Mouse (Mus musculus) layer of hippocampus, adult 8-10 months (tissue): ENCODE results near the gene Zgrf1. TPM values are rescaled to one million over a fixed set of nuclear protein-coding genes. Genes with fewer than 3 reads are reported as not detected.
A peak's percentile ranks its signal among the peaks of the same experiment; 100 is the strongest.

Experiments
- DNase-seq, 2 experiments: peaks; one replicate each; pipeline ENCODE4 v3.0.0; 2022; ENCODE audit warnings: low spot score in 2 of 2
- total RNA-seq, 4 experiments: library from RNA; stranded (reverse); gene quantifications; 2 replicates each; pipeline ENCODE4 v1.2.4; 2022

Gene Zgrf1
- 1 to 10 TPM; 2.4 to 4.0 (median 2.7) TPM for total RNA-seq

DNA sequence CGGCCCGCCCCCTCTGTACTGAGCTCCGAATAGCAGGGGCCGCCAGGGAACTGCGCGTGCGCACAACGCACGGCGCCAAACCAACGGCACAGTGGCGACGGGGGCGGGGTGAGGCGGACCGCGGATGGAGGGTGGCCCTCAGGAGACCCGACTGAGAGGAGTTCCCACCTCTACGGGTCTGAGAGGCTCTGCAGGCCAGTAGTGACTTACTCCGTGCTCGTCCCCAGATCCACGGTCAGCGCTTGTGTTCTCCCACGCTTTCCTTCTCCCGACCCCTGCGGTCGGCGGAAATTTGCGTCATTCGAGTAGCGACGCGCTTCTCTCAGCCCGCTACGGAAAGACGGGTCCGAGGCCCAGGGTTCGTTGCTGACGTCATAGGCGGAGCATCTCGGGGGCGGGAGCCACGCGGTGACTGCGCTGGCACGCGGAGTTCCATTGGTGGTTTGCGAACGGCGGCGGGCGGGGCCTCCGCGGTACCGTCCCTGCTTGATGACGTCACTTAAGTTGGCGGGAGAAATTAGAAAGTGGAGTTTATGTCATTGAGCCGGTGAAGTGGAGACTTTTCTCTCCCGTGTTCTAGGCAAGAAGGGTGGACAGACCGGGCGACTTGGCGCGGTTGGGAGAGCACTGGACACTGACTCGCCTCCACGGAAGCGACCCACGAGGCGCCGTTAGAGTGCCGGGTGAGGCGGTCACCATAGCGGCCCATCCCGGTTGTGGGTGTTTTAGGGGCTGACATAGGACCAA is at the start of gene Zgrf1, which contains the start of gene Larp7:
Gene Zgrf1 (plus strand): TSS at position 517 of the 747 bp plus-strand sequence.
Gene Larp7 (minus strand): TSS at position 377 of the 747 bp plus-strand sequence.
- DNase-seq, result peak; percentile 99

DNA sequence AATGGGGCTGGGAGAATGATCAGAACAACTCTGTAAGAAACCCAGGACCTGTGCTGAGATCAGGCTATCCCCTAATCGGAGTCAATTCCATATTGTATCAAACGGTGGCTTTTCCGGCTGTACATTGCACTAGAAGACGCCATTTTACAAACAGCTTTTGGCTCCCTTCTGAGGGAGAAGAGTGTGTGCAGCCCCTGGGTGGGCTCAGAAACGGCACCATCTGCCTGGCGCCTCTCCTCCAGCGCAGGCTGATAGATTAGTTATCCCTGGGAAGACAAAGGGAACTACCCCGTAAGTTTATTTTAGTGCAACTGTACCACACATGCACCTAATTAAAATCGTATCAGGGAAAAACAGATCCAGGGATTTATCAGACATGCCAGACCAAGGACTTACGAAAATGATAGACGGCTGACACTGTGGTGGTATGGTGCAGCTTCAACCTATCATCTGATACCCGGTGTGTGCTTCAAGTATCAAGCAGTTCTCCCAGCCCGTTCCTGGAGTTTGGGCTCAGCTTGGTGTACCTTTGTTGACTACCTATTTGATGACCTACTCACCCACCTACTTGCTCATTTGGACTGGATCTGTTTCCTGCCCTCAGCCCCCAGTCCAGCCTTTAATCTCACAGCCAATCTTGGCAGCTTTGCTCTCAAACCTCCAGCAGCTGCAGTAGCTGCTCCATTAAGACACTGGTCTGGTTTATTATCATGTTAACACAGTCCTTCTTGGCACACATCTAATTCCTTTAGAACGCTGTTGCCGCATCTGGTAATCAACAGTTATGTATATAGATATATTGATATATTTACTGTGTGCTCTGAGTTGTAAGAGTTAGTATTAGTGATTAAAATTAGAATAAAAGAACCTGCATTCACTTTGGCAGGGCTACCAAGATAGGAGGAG is 45.2 kb upstream of the Zgrf1 start:
- no peak for DNase-seq

DNA sequence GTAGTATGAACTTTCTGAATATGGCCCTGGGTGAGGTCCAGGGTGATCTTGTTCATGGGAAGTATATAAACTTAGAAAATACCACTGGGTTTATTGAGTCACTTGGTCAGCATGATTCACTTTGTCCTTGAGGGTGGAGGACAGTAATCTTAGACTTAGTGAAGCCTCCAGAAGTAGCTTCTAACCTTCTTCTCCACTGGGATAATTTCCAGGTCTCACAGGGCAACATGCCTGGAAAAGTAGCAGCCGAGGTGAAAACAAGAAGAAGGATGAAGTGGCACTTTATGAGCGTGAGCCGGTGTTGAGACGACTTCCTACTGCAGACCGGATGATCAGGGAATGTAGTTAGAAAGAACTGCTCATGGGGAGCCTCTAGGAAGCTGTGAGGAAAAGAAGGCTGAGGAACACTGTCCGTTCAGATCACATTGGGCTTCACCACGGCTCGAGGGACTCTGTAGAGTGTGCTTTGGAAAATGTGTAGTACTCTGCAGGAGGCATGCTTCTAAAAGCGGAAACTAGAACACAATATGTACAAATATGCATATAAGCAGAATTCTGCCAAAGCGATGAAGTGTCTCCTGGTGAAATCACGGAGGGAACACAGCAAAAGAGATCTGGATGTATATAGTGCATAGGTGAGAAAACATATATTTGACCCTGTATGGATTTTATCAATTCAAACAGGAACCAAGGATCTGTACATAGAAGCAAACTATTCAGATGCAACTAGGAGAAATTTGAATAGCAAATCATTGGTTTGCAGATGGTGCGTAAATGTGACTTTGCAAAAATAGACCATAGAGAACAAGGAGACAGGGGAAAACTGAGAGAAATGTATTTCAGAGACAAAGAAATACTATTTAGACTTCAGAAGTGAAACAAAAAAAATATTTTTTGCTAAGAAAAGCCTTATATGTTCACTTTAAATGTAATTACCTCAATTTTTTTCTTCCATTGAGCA is 41.2 kb upstream of the Zgrf1 start:
- DNase-seq, result no peak

DNA sequence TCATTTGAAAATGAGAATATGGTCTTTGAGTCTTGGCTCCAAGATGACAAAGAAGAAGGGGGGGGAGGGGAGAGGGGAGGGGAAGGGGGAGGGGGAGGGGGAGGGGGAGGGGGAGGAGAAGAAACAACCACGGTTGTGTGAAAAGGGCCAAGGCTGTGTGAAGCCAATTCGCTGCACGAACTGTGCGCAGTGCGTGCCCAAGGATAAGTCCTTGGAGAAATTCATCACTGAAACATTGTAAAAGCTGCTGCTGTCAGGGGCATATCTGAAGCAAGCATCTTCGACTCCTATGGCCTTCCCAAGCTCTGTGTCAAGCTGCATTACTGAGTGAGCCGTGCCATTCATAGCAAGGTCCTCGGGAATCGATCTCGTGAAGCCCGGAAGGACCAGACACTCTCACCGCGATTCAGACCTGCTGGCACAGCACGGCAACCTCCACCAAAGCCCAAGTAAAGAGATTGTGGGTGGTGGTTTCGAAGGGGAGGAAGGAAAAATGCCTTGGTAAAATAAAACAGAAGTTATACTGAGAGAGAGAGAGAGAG is 40.4 kb upstream of the Zgrf1 start:
- DNase-seq, result no peak

DNA sequence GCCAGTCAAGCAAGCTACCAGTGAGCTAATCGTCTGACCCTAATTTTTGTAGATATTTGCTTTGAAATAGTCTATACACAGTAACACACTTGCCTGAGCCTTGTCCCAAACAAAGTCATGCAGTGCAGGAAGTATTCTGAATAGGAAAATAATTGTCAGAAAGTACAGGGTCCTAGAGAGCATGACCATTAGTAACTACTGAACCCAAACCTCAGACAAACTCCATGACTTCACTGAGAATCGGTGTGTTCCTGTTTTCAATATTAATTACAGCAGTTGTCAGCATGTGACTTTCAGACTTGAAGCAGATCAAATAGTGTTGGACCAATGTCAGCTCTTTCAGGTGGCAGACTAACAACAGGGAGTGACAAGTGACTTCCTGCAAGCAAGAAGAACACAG is 39.6 kb upstream of the Zgrf1 start:
- no peak for DNase-seq

DNA sequence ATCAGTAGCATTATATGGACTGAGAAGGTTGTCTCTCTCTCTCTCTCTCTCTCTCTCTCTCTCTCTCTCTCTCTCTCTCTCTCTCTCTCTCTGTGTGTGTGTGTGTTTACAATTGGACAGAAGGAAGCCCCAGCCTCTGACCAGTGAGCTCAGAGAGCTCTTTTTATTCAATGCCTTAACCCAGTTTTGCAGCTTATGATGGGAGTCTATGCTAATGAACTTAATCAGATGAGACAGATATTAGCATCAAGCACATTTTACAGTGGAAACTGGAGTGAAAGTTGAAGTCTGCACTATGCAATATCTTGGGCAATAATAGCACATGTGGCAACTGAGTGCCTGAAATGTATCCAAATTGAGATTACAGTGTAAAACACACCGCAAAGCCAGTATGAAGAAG is 38.0 kb upstream of the Zgrf1 start:
- DNase-seq, result no peak

DNA sequence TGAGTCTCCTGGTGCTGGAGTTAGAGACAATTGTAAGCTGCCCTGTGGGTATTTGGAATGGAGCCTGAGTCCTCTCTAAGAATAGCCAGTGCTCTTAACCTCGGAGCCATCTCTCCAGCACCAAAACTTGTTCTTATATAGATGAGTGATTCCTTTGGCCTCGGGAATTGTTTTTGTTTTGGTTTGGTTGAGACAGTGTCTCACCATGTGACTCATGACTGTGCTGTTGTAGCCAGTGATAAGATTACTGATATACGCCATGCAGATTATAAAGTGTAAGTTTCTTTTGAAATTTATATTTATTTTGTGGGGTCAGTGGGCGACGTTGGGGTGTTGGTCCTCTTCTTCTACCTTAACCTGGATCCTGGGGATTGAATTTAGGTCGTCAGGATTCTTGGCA is 33.0 kb upstream of the Zgrf1 start:
- DNase-seq, result no peak

DNA sequence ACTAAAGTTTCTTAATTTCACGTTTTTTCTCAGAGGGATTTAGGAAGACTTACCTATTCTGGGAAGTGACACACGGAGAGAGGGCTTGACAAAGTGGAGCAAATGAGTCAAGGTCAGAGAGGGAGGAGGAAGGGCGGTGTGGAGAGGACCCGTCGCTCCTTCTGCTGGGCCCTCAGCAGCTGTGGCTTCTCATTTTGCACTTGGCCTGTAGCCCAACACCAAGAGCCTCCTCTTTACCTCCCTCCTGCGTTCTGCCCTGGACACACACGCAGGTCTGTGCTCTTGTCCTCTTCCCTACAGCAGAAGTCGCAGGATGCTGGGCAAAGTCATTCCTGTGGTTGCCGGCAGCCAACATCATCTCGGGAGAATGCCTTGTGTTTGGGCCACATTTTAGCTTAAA is 32.1 kb upstream of the Zgrf1 start:
- no peak for DNase-seq

DNA sequence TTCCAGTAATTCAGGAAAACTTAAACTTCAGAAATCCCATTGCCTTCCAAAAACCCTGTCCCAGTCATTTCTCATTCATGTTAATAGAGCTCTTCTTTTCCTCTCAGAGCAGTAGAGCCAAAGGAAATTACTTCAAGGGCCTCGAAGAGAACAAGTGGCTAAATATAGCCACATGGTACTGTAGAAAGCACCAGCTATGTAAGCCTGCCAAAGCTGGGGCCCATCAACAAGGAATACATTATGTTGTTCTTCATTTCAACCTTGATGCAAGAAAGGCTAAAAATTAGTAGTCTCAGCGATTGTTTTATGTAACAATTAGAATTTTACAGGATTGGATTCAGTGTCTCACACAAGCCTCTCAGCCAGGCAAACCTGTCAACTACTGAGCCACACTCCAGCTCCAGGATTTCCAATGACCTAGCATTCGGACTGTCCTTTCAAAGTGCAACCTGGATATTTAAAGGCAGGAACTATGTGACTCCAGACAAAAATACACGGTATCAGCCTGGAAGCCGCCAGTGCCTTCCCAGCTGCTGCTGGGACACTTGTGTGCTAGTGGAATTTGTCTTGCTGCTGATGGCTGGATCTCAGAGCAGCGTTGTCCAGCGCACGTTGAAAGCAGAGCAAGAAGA is 28.0 kb upstream of the Zgrf1 start:
- DNase-seq, result no peak

DNA sequence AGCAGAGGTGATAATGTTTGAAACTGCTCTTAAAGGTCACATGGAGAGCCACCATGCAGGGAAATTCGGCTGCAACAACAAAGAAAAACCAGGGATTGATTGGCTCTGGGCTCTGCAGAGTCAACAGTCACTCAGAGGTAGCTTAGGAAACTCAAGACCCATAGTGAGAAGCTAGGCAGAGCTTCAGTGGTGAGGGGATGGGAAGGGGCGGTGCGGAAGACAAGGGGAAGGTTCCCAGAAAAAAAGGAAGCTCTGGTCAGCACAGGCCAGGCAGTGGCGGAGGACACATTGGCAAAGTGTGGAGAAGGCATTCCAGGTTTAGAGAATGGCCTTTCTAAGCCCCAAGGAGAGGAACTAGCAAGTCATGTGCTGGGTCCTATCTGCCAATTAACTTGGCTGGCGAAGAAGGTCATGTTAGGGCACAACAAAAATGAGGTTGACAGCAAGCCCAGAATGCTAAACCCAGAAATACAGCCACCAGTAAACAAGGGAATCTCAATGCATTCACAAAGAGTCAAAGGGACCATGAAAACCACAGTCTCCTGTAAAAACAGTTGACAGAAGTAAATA is 25.7 kb upstream of the Zgrf1 start:
- peak; percentile 20 to 36 for DNase-seq

DNA sequence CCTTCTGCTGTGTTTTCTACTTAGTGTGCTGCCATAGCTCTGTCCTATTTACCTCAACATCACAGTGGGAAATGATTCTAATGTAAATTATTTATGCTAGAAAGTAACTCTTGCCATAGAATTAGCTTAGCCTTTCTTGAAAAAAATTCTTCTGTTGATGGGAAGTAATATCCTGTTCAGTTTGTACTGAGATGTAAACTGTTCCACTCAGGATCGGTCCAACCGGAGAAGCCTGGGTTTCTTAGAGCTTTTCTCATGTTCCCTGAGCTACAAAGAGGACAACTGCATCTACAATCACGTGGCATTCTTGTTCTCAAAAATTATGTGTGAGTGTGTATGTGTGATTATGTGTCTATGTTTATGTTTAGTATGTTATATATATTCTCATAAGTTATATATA is 24.1 kb upstream of the Zgrf1 start:
- DNase-seq, result no peak

DNA sequence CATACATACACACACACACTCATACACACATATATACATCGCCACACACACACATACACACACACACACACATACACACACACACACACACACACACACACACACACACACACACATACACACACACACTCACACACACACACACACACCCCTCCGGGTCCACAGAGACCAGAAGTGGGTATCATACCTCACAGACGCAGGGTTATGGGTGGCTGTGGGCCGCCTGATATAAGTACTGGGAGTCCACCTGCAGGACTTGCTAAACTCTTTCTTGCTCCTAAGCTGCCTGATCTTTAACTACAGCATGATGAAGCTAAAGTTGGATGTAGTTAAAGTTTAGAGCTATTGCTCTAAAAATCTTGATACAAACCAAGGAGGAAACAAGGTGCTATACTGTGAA is 23.5 kb upstream of the Zgrf1 start:
- no peak for DNase-seq

DNA sequence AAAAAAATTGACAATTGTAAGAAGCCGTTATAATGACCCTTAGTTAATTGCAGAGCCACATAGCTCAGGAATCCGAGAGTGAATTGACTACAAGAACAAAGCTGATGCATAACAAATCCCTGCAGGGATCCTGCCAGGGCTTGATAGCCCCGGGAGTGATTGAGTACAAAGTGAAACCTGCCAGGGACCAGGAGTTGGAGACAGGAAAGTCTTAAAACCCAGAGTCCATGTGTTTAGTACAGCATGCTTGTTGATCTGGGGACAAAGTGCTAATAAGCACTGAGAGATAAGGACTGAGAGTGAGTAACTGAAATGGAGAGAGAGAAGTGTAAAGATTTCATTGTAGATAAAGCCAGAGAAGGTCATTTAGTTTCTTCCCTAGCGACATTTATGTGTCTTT is 23.0 kb upstream of the Zgrf1 start:
- DNase-seq, result no peak

DNA sequence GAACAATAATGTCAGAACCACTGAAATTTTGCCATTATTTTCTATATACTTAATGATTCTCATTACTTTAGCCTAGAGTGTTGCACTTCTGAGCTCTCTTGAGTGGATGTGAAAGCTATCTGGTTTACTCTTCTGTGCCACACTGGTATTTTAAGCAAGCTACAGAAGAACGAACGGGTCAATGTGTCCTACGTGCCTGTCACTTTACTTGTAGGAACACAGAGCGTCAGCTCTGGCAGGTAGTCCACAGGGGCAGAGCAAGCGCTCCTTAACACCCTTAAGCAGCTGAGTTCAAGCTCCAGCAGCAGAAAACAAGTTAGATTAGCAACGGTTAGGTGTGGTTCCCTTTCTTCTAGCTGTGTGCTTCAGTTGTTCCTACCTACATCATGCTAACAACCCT is 14.1 kb upstream of the Zgrf1 start:
- DNase-seq, result no peak

DNA sequence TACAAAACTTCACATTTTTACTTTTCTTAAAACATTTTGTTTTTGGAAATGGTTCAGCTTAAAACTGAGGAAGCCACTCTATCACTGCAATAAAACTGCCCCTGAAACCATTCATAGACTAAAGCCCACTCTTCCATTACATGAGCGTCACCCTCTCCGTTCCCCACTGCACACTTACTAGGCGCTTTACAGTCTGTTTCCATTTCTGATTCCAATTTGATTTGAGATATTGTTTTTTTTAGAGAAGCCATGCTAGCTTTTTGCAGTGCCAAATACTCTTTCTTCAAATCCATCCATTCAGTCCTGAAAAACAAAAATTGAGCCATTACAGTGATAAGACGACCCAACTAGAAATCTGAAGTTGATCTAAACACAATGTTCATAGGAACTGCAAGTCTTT is 9.3 kb upstream of the Zgrf1 start:
- DNase-seq, result no peak

DNA sequence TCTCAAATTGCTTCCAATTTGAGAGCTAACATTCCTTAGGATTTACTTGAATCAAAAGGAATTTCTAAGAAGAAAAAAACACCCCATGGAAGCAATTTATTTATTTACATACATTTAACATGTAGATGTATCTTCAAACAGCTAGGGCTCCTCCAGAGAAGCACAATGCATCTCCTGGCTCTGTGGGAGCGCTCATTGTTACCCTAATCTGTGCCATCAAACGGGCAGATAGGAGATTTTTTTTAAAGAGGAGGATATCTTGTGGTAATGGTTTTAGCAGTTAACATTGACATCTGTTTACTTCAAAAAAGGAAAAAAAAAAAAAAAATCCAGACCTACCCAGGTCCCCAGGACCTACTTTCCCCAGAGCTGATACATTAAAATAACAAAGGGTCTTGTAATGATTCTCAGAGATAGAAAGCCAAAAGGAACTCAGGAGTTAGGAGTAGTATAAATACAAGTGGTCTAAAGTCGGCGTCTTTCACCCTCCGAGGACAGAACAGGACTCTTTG is 8.6 kb upstream of the Zgrf1 start:
- no peak for DNase-seq

DNA sequence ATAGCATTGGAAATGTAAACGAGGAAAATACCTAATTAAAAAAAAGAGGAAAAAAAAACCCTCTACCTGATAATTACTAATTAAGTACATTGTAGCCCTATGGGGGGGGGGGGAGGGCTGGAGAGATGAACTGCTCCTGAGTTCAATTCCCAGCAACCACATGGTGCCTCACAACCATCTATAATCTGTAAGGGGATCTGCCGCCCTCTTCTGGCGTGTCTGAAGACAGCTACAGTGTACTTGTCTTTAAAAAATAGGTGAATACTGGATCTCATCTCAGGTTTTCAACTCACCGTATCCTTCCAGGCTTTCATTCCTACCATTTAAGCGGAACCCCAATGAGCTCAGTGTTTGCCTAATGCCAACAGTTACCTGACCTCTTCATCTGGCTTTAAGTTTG is 5.4 kb upstream of the Zgrf1 start:
- DNase-seq, result peak in 1 of 2 experiments; percentile 12

DNA sequence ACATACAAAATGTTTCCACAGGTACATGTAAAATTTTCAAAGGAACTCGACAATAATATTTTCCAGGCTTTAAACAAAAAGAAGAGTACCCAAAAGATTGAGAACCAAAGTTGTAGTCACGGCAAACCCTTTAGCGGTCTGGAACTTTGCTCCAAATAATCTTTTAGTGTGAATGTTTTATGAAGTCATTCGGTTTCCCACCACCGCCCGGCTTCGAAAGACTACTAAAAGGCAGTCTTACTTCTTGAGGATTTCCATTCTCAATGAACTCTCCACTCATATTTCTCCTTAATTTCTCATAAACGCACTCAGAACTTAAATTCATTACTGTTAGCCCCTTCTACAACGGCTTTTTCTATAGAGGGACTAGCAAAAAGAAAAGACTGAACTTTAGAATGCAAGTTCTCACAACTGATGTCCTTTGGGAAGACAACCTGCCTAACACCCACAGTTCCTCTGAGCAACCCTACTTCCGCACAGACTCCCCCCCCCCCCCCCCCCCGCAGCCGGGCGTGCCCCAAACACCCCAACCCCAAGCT is 786 bp upstream of the Zgrf1 start:
- no peak for DNase-seq

DNA sequence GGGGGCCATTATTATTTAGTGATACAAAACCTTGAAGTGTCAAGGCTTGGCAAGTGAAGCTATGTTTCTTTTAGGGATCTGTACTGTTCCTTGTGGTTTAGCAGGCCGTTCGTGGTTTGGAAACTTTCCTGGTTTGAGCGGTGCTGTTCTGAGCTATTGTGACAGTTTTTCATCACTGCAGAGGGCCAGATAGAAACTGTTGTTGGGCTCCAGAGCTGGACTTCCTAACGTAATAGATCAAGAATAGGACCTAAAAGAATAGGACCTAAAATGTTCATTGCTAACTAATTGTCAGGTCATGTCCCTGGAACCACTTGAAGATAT is 393 bp downstream of the Zgrf1 start:
- no peak for DNase-seq

DNA sequence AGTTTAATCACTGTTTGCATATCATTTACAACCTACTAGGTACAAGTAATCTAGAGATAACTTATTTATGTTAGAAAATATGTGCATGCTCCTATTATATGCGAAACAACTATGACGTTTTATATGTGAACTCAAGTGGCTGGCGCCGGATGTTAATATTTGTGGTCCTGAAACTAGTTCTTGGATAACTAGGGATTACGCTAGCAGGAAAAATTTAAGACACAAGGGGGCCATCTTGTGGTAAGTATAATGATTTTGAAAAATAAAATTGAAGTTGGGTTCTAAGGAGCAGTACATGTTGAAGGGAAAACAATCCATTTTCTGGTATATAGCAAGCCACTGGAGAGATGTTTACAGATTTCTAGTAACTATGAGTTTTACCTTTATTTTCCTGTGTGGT is 1.4 kb downstream of the Zgrf1 start:
- no peak for DNase-seq
